Mouse (Mus musculus): ENCODE data around the gene Fam32a.
A peak's percentile ranks its signal among the peaks of the same experiment; 100 is the strongest.

Fam32a gene

DNA sequence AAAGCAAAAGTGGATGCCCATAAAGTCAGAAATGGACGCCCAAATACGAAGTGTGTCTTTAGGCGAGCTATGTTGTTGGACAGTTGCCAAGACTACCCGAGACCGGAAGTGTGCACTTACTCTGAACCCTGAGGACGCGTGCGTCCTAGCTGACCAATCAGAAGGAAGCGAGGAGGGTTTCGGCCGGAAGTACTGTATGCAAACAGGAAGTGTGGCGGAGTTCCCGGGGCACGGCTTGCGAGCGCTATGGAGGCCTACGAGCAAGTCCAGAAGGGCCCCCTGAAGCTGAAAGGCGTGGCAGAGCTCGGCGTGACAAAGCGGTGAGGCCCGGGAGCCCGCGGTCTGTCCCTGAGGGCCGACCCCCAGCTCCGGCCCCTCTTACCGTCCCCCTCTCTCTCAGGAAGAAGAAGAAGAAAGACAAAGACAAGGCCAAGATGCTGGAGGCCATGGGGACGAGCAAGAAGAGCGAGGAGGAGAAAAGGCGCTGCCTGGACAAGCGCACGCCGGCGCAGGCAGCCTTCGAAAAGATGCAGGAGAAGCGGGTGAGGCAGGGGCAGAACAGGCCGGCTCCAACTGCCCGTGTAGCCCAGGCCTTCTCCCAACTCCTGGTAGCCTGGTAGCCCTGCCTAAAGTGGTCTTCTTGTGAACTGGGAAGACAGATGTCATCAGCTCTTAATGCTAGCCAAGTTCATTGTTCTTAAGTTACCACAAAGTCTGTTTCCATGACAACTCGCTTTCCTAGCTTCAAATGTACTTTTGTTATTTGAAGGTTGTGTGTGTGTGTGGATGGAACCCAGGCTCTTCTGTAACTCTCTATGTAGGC, at the start of gene Fam32a:
Gene Fam32a (plus strand): TSS at position 190 of the 823 bp plus-strand sequence.
- peak; percentile 98 for DNase-seq

DNA sequence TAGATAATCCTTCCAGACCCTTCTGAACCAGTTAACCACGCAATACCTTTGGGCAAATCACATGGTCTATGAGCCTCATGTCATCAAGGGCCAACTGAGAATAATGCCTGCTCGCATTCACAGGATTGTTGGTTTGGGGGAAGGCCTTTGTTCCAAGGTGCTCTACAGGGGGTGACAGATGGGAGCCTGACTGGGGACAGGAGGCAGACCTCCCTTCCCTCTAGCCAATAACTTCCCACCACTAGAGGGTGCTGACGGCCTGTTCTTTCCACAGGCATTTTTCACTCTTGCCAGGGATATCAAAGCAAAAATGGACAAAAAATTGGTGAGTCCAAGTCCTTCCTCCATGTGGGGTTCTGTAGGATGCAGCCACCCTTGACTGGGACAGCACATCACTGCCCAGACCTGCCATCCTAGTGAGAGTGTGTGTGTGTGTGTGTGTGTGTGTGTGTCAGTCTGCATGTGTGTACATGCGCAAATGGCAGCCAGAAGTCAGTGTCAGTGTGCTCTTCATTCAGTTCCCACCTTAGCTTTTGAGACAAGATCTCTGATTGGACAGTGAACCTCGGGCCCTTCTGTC, 42.1 kb upstream of the Fam32a start:
- peak; percentile 83 for DNase-seq

DNA sequence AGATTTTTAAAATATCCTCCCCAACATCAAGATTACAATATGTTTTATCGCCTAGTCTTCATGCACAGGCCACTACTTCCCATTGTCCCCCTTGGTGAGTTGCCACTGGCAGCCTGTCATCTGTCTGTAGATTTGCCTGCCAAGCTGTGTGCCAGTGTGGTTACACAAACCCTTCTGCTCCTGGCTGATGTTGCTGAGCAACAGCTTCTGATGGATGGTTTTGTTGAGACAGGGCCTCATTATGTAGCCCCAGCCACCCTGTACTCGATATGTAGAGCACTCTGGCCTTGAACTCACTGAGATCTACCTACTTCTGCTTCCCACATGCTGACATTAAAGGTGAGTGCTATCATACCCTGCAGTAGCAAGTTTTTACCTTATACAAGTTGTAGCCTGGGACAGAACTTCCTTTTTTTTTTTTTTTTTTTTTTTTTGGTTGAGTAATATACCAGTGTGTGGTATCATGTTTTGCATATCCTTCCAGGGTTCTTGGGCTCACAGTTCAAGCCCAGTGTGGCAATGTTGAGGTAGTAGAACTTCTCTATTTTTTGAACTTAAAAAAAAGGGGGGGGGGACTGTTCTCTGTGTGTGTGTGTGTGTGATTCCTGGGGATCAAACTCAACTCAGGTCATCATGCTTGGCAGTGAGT, 35.9 kb upstream of the Fam32a start:
- DNase-seq, result no peak

DNA sequence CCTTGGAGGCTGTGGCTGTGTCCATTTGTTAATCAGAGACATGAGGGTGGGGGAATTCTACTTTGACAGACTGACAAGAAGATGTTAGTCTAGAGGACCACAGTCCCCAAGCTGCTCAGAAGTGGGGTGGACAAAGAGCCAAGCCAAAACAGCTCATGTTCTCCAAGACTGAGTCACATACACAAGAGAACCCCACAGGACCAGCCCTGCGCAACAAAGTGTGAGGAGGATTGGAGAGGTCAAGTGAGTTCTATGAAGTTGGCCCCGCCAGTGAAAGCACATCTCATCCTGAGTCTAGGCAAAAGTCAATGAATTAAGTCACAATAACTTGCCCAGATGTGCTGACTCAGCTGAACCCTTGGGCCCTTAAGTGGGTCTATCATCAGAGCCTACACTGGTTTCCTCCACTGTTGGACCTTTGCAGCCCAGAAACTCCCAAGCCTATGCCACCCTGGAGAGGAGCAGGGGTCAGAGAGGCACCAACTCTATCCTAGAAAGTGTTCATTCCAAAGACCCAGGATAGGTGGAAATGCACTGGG, 31.7 kb upstream of the Fam32a start:
- no peak for DNase-seq

DNA sequence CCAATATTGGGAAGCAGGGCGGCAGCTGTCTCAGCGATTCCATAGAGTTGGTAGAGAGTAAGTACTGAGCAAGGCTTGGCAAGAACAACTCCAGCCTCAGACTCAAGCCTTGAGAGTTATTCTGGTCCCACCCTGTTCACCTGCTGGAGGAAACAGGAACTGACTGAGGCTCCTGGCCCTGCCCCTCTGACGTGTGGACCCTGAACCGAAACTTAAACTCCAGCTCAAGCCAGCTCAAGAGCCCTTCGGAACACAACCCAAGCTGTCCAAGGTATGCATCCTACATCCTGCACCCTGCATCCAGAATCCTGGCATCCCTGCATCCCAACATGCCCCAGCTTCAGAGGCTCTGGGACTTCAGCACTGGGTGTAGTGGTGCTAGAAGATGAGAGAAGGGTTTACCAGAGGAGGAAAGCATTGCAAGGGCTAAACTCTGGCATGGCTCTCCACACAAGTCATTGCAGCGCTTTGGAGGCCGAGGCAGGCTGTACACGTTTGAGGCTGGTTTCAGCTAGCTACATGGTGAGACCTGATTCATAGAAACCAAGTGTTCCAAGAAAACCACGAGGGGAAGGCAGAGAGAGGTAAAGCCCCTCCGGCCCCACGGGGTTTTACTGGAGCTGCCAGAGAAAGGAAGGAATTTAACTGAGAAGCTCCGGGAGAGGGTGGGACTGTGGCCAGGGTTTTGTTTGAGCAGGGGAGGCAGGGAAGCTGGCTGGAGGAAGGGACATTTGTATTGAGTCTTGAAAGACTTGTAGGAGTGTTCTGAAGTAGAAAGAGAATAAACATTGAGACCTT, 29.9 kb upstream of the Fam32a start, which contains the start of gene Hsh2d:
Gene Hsh2d (plus strand): TSS at position 222 of the 798 bp plus-strand sequence.
- DNase-seq, result no peak

DNA sequence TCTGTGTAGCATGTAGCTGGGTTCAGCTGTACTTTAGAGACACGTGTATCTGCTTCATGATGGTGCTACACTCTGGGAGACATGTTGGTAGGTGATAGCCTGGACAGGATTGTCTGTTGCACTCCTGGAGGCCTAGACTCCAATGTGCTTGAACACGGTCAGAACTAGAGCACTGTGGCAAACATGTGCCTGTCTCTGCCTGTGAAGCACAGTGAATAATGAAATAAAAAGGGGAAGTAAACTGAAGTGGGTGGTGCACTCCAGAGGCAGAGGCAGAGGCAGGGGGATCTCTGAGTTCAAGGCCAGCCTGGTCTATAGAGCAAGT, 29.4 kb upstream of the Fam32a start:
- DNase-seq, result no peak

DNA sequence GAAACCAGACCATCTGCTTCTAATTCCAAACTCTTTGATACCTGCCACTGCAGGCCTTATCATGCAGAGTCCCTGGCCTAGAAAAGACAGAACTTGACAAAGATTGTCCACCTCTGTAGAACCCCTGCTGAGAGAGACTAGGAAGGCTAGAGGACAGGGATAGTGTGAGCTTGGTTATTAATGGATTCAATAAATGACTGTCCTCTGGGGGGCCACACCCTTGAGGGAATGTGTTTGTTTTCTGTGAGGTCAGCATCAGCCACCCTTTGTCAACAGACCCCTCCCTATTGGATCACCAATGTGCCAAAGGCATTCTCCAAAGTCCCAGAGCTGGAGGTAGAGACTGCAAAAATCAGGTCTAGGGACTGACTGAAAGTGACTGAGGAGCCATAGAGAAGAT, 27.5 kb upstream of the Fam32a start:
- DNase-seq, result no peak

DNA sequence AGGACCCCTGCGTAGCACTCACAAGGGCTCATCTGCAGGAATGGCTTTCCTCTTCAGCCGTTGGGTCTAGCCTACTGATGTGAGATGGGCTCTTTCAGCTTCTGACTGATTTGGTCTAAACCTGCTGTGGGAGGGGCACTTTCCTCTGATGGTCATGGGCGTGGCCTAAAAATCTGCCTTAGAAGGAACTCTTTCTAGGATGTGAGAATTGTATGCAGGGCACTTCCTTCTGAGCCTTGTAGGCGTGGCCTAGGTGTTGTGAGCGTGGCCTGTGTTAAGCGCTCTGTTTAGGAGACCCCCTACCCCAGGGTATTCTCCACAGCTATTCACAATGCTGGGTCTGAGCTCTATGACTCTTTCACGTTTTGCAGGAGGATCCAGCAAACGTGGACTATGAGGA, 21.5 kb upstream of the Fam32a start:
- no peak for DNase-seq

DNA sequence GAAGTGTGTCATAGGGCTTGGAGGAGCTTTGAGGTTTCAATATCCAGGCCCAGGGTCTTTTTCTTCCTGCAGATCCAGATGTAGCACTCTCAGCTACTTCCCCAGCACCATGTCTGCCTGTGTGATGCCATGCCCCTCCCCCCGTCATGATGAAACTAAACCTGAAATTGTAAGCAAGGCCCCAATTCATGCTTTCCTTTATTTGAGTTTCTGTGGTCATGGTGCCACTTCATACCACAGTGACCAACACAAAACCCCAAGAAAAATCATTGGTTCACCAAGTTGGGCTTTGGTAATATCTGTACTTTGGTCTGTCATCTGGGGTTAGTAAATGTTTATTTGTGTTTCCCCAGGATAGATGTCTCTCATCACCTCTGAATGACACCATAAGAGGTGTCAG, 10.9 kb upstream of the Fam32a start:
- no peak for DNase-seq

DNA sequence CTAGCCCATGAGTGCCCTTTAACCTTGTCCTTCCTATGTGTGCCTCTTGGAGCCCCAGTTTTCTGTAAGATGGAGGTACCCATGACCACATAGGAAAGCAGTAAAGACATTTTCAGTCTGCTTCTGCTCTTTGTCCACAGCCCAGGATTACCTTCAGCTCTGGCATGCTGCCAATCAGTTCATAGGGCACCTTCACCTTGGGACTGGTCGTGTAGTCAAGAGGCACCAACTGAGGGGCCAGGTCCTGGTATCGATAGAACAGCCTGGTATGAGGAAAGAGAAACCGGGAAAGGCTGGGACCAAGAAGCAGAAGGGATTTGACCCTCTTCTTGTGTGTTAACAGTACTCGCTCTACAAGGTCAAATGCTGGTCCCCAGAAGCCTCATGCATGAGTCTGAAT, 9.3 kb upstream of the Fam32a start:
- no peak for DNase-seq

DNA sequence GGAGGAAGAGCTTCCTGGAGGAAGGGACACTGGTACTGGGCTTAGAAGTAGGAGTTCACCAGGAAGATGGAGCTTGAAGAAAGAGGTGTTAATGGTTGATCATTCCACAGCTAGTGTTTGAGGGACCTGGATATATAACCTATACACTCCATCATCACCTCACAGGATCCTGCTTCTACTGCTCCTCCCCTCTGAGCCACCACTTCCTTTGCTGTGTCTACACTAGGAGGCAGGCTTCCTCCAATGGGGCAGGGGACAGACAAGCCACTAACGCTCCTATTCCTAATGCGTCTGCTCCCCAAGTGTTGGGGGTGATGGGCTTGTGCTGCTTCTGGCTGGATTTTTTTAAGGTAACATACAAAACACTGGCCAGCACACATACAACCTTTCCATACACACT, 8.8 kb upstream of the Fam32a start:
- DNase-seq, result no peak

DNA sequence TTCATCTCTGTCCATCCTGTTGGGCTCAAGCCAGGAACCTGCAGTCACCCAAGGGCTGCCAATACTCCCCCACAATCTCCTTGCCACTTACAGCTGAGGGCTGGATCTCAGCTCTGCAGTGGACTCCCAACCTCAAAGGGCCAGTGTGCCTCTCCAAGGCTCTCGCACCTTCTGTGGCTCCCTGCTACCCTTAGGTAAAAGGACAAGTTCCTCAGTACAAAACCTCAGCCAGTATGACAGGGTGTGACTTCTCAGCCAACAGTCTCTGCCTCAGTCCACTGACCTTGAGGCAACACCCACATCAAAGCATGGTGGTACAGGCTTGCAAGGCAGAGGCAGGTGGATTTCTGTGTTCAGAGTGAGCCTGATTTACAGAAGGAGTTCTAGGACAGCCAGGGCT, 7.7 kb upstream of the Fam32a start:
- no peak for DNase-seq

DNA sequence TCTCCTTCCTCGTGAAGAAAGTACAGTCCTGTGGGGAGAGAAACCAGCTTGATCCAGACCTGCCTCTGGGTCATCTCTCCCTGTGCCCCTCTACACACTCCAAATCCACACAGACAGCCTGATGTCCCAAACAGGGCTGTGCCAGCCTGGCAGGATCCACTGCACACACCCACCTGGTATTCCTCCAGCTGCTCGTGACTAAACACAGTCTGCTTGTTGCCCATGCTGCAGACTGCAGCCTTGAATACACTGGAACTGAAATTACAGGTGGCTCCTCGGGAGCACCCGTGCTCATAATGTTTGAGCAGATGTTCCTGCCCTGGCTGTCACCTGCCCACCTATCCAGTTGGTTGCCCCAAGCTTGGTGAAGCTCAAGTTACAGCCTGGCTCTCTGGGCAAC, 6.8 kb upstream of the Fam32a start, which contains the start of gene Cib3:
Gene Cib3 (minus strand): TSS at position 87 of the 400 bp plus-strand sequence.
- no peak for DNase-seq

DNA sequence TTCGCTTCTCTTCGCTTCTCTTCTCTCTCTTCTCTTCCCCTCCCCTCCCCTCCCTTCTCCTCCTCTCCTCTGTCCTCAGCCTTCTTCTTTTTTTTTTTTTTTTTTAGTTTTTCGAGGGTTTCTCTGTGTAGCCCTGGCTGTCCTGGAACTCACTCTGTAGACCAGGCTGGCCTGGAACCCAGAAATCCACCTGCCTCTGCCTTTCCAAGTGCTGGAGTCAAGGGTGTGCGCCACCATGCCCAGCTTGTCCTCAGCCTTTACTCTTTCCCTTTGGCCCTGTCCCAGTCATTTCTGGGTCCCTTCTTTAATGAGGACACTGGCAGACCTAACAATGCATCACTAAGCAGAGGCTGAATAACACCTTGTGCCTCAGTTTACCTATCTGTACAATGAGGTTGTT, 6.0 kb upstream of the Fam32a start, which contains the start of gene Gm11034:
Gene Gm11034 (minus strand): TSS at position 101 of the 400 bp plus-strand sequence.
- DNase-seq, result no peak

DNA sequence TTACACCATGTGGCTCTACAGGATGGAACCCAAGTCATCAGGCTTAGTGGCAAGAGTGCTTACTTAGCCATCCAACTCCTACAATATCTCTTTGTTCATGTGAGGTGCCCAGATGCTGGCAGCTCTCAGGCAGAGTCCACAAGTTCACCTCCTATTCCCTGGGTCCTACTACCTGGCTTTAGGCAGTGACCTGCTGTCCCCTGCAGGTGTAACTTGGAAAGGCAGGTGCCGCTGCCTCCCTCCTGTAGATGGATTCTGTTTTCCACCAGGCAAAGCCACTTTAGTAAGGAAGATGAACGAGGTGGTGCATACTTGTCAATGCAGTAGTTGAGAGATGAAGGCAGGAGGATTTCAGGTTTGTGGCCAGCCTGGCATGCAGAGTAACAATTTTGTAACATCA, 4.5 kb upstream of the Fam32a start:
- DNase-seq, result no peak

DNA sequence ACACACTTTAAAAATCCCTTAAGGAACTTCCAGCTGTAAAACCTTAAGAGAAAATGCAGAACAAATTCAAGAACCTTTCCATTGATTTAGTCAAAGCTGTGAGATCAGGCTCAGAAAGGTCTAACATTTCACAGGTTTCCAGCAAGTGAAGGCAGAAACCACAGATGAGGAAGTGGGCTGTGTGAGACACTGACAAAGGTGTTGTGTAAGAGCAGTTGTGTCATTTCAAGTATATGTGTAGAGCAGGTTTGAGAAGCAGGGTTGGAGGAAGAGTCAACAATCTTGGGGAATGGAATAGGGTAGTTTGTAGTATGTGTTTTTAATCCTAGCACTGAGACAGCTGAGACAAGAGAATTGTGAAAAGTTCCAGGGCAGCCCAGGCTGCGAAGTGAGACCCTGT, 3.7 kb upstream of the Fam32a start:
- DNase-seq, result no peak

DNA sequence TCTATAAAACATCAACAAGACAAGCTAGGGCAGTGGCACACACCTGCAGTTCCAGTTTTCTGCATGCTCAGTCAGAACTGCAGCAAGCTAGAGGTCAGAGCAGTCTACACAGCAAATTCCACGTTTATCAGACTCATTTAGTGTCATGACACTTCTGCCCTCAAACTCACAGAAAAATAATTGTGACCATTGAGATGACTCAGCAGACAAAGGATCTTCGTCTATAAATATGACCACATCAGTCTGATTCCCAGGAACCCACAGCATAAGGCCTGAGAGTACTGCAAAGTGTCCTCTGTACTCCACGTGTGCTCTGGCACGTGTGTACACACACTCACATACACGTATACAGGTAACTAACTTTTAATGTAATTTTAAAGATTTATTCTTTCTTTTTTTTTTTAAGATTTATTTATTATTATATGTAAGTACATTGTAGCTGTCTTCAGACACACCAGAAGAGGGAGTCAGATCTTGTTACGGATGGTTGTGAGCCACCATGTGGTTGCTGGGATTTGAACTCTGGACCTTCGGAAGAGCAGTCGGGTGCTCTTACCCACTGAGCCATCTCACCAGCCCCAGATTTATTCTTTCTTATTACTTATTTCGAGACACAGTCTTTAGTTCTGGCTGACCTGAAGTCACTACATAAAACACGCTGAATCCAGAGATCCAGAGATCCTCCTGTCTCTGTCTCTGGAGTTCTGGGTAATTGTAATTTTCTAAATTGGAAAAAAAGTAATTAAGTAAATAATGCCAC, 569 bp upstream of the Fam32a start:
- DNase-seq, result no peak

DNA sequence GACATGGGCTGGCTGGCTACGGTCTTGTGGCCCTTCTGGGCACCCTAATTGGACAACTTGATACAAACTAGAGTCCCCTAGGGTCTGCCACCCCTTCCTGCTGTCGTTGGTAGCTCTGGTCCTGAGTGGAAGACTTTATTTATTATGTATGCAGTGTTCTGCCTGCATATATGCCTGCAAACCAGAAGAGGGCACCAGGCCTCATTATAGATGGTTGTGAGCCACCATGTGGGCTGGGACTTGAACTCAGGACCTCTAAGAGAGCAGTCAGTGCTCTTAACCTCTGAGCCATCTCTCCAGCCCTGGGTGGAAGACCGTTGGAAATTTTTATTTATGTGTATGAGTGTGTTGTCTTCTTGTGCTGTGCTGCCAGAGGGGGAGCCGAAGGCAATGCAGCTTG, 1.2 kb downstream of the Fam32a start:
- DNase-seq, result no peak

DNA sequence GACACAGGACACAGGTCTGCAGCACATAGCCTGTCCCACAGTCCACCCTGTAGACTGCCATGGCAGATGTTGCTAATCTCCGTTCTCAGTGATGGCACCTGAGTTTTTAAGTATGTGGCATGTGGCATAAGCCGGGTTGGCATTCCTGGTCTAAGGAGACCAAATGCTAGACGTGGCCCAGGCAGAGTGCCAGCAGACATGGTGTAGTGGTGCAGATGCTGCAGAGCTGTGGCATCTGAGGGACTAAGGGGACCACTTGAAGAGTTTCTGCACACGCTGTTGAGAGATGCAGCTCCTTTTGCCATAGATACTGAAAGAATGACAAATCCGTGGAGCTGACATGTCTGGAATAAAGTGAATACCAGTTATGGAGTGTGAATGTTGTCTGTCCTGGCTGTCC, 3.1 kb downstream of the Fam32a start:
- no peak for DNase-seq

DNA sequence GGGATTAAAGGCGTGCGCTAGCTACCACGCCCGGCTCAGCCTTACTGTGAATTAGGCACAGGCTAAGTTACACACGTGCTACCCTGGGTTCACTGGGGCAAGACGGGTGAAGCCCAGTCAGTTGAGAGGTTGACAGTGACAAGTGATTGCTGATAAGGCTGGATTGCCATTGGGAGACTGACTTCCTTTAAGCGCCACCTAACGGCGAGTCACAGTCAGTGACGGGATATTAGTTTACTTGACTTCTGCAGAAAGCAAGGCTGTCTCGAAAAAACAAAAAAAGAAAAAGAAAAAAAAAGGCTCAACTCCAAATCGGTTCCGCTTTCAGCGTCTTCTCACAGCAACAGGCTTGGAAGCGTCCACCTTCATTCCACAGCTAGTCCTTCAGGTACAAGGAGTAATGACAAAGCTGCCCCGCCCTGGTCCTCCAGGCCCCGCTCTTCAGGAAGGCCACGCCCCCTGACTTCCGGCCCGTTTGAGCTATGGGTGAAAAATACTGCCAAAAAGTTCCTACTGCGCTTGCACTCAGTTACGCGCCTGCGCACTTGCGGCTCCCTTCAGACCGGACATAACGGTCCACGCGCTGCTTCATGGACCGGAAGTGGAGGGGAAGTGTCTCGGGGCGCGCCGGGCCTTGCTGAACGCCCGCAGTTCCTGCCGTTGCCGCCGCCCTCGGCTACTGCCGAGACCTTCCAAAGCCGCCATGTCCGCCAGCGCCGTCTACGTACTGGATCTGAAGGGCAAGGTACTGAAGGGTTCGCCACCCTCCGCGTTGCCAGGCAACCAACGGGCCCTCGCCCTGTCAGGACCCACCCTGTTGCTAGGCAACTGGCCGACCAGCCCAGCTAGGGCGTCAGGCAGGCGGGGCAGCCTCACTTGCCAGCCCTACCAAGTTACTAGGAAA, 20.2 kb downstream of the Fam32a start, which contains the start of gene Ap1m1:
Gene Ap1m1 (plus strand): TSS at position 520 of the 904 bp plus-strand sequence.
- peak; percentile 99 for DNase-seq

DNA sequence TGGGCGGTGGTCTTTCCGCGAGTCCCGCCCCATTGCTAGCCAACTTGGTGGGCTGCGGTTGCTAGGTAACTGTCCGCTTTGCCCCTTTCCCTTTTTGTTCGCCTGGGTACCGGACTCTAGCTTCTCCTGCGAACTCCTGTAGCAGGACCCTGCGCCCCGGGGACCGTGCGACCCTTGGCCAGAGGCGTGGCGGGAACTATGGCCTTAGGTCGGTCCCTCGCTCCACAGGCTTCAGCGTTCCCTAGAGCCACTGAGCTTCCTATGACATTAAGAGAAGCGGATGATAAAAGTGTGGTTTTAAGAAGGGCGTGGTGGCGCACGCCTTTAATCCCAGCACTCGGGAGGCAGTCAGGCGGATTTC, 20.9 kb downstream of the Fam32a start:
- no peak for DNase-seq

Data from retina, postnatal 1 day (tissue).